Mouse (Mus musculus) stomach, postnatal 0 days (tissue): ENCODE results near the gene Lmo7. TPM values are rescaled to one million over a fixed set of nuclear protein-coding genes. Genes with fewer than 3 reads are reported as not detected.

Experiments used
- ATAC-seq: fragments of 200-750 bp; cut with Nextera tagmentation; 2 replicates; pipeline ENCODE4 v1.8.0; 2017; ENCODE audit not compliant: low FRiP score, low TSS enrichment
- DNase-seq: peaks from one replicate; pipeline ENCODE4 v3.0.0-alpha.2; 2016; ENCODE audit warnings: low spot score
- H3K27ac ChIP-seq: fragments of 300-500 bp; sonication (generic); replicated peaks from 2 replicates; pipeline ENCODE4 v1.5.1; 2014; ENCODE audit warnings: mild to moderate bottlenecking, control low read depth
- H3K27me3 ChIP-seq: fragments of 300-500 bp; sonication (generic); 2 replicates; pipeline ENCODE4 v1.6.1; 2014; ENCODE audit warnings: low read length; ENCODE audit not compliant: control insufficient read depth, insufficient read depth
- H3K36me3 ChIP-seq: fragments of 300-500 bp; sonication (generic); 2 replicates; pipeline ENCODE4 v1.6.1; 2014; ENCODE audit warnings: low read length, mixed read lengths; ENCODE audit not compliant: control insufficient read depth, insufficient read depth
- H3K4me1 ChIP-seq: fragments of 300-500 bp; sonication (generic); replicated peaks from 2 replicates; pipeline ENCODE4 v1.6.1; 2014; ENCODE audit warnings: antibody characterized with exemption; ENCODE audit not compliant: control insufficient read depth, insufficient read depth
- H3K4me2 ChIP-seq: fragments of 300-500 bp; sonication (generic); replicated peaks from 2 replicates; pipeline ENCODE4 v1.6.1; 2014; ENCODE audit warnings: low read depth, mild to moderate bottlenecking, control low read depth, moderate library complexity
- H3K4me3 ChIP-seq: fragments of 300-500 bp; sonication (generic); 2 replicates; pipeline ENCODE4 v1.5.1; 2014; ENCODE audit warnings: low read depth, low read length, control low read depth
- H3K9ac ChIP-seq: fragments of 300-500 bp; sonication (generic); 2 replicates; pipeline ENCODE4 v1.6.1; 2014; ENCODE audit warnings: mild to moderate bottlenecking, low read length, control low read depth, mixed read lengths
- H3K9me3 ChIP-seq: fragments of 300-500 bp; sonication (generic); 2 replicates; pipeline ENCODE4 v1.6.1; 2016; ENCODE audit warnings: low read length; ENCODE audit not compliant: control insufficient read depth
- CTCF ChIP-seq: IDR thresholded peaks from 2 replicates; pipeline ENCODE4 v1.5.1; 2016; ENCODE audit warnings: antibody characterized with exemption, low read depth, mild to moderate bottlenecking, moderate library complexity
- EP300 ChIP-seq: optimal IDR thresholded peaks from 2 replicates; pipeline ENCODE3; 2016; ENCODE audit warnings: antibody characterized with exemption
- WGBS: fragments of 180-500 bp; shearing (Covaris S2); extraction: QIAGEN DNeasy Blood & Tissue Kit; methylation state at CpG from one replicate; pipeline ENCODE4 v1.1.7; 2014; 5-methylcytosine and 5-hydroxymethylcytosine counted together
- polyA plus RNA-seq: library from polyadenylated mRNA; unstranded; fragments of >200 nt; fragmentation: Nextera tagmentation; extraction: Ambion mirVana; gene quantifications from 2 replicates; pipeline ENCODE4 v1.2.1, GENCODE M21; 2015

The Lmo7 gene
- polyA plus RNA-seq, 1 experiment from 2014 or later, result 20.4 TPM

DNA sequence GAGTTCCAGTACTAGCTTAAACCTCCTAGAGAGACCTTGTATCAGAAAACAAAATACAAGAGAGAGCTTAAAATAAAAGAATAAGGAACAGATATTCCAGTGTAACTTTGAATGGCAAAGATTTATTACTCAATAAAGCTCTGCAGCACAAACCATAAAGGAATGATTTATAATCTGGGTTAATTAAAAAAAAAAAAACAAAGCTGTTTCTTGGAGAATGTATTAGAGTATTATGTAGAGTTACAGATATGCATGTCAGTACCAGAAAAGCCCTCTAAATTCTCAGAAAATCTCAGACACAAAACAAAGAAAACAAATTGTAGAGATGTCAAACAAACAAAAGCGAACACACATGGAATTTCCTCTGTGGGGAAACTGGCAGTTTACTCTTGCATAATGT lies 243.0 kb downstream of the Lmo7 start:
- Histone ChIP-seq H3K36me3 (no peaks in the 10 kb centered on the region), H3K9me3 (no peaks in the 10 kb centered on the region), H3K27me3 (no peaks in the 10 kb centered on the region), H3K4me3 (no peak overlapping the region), H3K4me2 (no peak overlapping the region), H3K27ac (no peak overlapping the region), H3K4me1 (no peaks in the 10 kb centered on the region), H3K9ac (no peak overlapping the region)
- DNase-seq (no peak), ATAC-seq (no peak)
- WGBS, result 72% methylated on average over 1 of the region's 1 CpGs
- TF ChIP-seq EP300 (no peak), CTCF (no peak)

- Histone ChIP-seq H3K4me1 (no peaks in the 10 kb centered on the region), H3K4me3 (no peak overlapping the region), H3K27me3 (no peaks in the 10 kb centered on the region), H3K36me3 (no peaks in the 10 kb centered on the region), H3K9me3 (no peaks in the 10 kb centered on the region), H3K9ac (no peak overlapping the region), H3K27ac (no peak overlapping the region), H3K4me2 (no peak overlapping the region)
- TF ChIP-seq EP300, result no peak
- TF ChIP-seq CTCF, result no peak
- WGBS, result 34% methylated on average over 6 of the region's 6 CpGs
- DNase-seq (no peak), ATAC-seq (no peak)
Measured at GRCm38 (mm10) chr14:101973171-101973570, 243.4 kb downstream of the Lmo7 start.

DNA sequence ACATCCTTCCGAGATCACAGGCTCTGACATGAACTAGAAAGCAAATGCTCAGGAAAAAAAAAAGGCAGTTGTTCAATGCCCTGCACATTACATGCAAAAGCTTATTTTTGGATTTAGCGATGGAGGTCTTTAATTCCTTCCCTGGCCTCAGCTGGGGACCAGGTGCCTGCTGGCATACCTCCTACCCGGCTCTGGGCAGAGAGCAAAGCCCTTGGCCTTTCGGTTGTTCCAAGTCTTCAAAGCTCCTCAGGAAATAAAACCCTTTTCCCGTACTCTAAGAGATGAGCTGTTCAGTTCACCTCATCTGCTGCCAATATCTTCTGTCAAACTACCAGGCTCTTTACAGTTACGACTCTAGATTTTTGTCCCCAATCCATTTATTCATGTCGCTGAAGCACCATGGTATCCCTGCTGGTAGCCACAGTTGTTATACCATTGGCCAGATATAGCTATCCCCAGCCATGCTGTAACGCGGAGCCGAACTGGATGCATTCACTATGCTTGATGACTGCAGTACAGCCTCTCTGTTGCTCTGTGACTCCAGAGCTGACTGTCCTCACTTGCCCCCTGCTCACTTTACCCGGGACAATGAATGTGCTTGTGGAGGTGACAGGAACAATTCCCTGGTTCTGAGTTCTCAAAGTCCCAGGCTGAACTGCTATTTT lies 246.4 kb downstream of the Lmo7 start:
- Histone ChIP-seq H3K27me3 (no peaks in the 10 kb centered on the region), H3K36me3 (no peaks in the 10 kb centered on the region), H3K4me2 (no peak overlapping the region), H3K4me3 (no peak overlapping the region), H3K9ac (no peak overlapping the region), H3K9me3 (no peaks in the 10 kb centered on the region), H3K27ac (no peak overlapping the region), H3K4me1 (no peaks in the 10 kb centered on the region)
- WGBS, result 82% methylated on average over 11 of the region's 11 CpGs
- ATAC-seq, result no peak
- TF ChIP-seq CTCF, result no peak
- TF ChIP-seq EP300, result no peak
- DNase-seq, result no peak

Other genes starting within 250 kb of the Lmo7 start
- gene Tbc1d4, start 120.8 kb upstream of the Lmo7 start, polyA plus RNA-seq, result 3.9 and 4.4 TPM in 2 replicates
- 112 and 113 TPM in 2 replicates for gene Commd6, start 89.3 kb upstream of the Lmo7 start, polyA plus RNA-seq
- gene Uchl3, start 76.0 kb upstream of the Lmo7 start, polyA plus RNA-seq, result 187 and 189 TPM in 2 replicates
- gene Gm9922, start 143 bp upstream of the Lmo7 start, polyA plus RNA-seq, result 2.9 and 3.0 TPM in 2 replicates